Mouse (Mus musculus) liver, postnatal 0 days (tissue): Measurements from ENCODE around the gene Uchl4.

Experiments
- CTCF ChIP-seq: sonication (generic); IDR thresholded peaks from 2 replicates; pipeline ENCODE4 v1.5.1; 2016; ENCODE audit warnings: antibody characterized with exemption, low read depth
- EP300 ChIP-seq: IDR thresholded peaks from 2 replicates; pipeline ENCODE4 v1.6.1; 2016; ENCODE audit warnings: antibody characterized with exemption, low read depth, mild to moderate bottlenecking

DNA sequence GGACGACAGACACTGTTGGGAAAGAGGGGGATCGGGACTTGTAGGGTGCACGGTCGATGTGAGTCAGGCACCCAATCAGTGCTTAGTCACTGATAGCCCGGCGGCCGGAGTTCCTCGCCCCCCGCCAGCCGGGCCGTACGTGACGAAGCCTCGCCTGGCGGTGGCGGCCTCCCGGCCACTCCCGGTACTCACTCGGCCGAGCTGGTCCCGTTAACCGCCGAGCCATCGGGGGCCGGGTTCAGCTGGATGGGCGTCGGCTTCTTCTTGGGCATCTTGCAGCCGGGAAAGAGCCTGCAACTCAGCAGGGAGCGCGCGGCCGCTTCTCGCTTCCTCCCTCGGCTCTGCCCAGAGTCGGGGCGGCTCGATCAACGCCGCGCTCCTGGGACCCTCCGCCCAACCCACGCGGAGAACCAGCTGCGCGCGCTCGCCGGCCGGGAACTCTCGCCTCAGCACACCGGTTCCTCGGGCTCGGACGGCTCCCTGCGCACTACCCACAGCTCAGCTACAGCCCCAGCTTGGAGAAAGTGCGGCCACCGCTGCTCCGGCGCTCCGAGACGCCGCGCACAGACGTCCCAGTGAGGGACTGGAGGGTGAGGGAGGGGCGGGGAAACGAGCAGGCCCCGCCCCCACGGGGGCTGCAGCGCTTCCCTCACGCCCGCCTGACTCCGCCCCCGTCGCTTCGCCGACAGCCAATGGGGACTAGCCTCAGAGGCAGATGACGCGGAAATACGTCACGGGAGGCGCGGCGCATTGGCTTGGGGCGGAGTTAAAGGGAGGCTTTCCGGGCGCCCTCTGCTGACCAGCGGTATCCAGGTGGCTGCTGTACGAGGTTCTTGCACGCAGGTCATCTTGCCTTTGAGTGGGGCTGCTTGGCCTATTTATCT is 18.3 kb downstream of the Uchl4 start, which contains the start of gene Map2k1:
- TF ChIP-seq EP300, result no peak
- TF ChIP-seq CTCF, result peak; percentile 93
